Mouse (Mus musculus) myocyte (in vitro differentiated cells): Measurements from ENCODE around the gene Mfsd11.
A peak's percentile ranks its signal among the peaks of the same experiment; 100 is the strongest.

ENCODE experiments used
- CEBPB ChIP-seq: IDR thresholded peaks from 2 replicates; pipeline ENCODE4 v1.6.1; 2011; ENCODE audit warnings: mild to moderate bottlenecking, moderate library complexity; ENCODE audit not compliant: poor library complexity, insufficient read depth, severe bottlenecking
- E2F4 ChIP-seq: IDR thresholded peaks from one replicate; pipeline ENCODE4 v1.6.1; 2011; ENCODE audit warnings: mild to moderate bottlenecking, control low read depth, moderate library complexity; ENCODE audit not compliant: insufficient read depth
- MAX ChIP-seq: IDR thresholded peaks from one replicate; pipeline ENCODE4 v1.6.1; 2011; ENCODE audit warnings: low read depth, mild to moderate bottlenecking, control low read depth
- MYOD1 ChIP-seq, 3 experiments: IDR thresholded peaks; one replicate each; pipeline ENCODE4 v1.6.1; 2011; ENCODE audit warnings: control low read depth in 2 of 3, low read depth in 2 of 3, mild to moderate bottlenecking in 2 of 3, moderate library complexity in 1 of 3; ENCODE audit not compliant: insufficient read length in 2 of 3, control insufficient read depth in 1 of 3
- MYOG ChIP-seq, 3 experiments: IDR thresholded peaks; one replicate each; pipeline ENCODE4 v1.6.1; 2011; ENCODE audit warnings: control low read depth in 2 of 3, low read depth in 2 of 3, mild to moderate bottlenecking in 2 of 3; ENCODE audit not compliant: insufficient read length in 2 of 3, control insufficient read depth in 1 of 3, insufficient read depth in 1 of 3
- POLR2A ChIP-seq: IDR thresholded peaks from one replicate; pipeline ENCODE4 v1.6.1; 2011; ENCODE audit warnings: low read depth, mild to moderate bottlenecking, control low read depth, moderate library complexity; ENCODE audit not compliant: insufficient read length
- POLR2AphosphoS2 ChIP-seq: IDR thresholded peaks from one replicate; pipeline ENCODE4 v1.6.1; 2011; ENCODE audit warnings: low read depth, control low read depth; ENCODE audit not compliant: insufficient read length
- TCF12 ChIP-seq: IDR thresholded peaks from one replicate; pipeline ENCODE4 v1.6.1; 2011; ENCODE audit warnings: mild to moderate bottlenecking, control low read depth; ENCODE audit not compliant: poor library complexity, insufficient read depth, severe bottlenecking
- TCF3 ChIP-seq: IDR thresholded peaks from one replicate; pipeline ENCODE4 v1.6.1; 2011; ENCODE audit warnings: low read depth, control low read depth; ENCODE audit not compliant: insufficient read length
- USF1 ChIP-seq: IDR thresholded peaks from one replicate; pipeline ENCODE4 v1.6.1; 2011; ENCODE audit warnings: low read depth, mild to moderate bottlenecking, control low read depth, moderate library complexity

DNA sequence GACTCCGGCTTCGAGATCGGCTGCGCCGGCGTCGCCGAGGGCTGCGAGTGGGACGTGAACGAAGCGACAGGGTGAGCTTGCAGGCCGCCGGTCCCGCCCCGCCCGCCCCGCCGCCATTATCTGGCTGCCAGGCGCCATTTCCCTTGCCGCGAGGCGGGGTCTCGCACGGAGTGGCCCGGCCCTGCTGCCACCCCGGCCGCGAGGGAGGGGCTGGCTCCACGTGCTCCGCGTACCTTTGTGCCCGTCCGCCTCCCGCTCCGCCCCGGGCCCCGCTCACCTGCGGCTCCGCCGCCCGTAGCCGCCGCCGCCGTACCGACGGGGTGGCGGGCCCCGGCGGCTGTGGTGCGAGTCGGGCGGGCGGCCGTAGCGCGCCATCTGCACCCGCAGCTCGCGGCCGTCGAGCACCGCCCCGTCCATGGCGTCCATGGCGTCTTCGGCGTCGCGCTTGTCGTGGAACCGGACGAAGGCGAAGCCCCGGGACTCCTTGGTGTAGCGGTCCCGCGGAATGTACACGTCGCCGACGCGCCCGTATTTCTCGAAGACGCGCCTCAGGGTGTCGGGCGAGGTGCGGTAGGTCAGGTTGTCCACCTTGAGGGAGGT lies at the start of gene Mfsd11:
- TF ChIP-seq USF1: no peak
- TF ChIP-seq POLR2A: peak; percentile 21
- no peak for TF ChIP-seq TCF12
- TF ChIP-seq MAX: no peak
- TF ChIP-seq POLR2AphosphoS2: peak; percentile 43
- no peak for TF ChIP-seq E2F4
- no peak for TF ChIP-seq TCF3
- no peak for TF ChIP-seq MYOD1 (IDR thresholded peaks at IDR 0.05; ENCODE audit: control insufficient read depth in 1 of 3, insufficient read length in 2 of 3, low read depth in 2 of 3)
- TF ChIP-seq MYOG (IDR thresholded peaks at IDR 0.05; ENCODE audit: control insufficient read depth in 1 of 3, insufficient read depth in 1 of 3, insufficient read length in 2 of 3, low read depth in 2 of 3): no peak
- no peak for TF ChIP-seq CEBPB
